Mouse (Mus musculus) adrenal gland, postnatal 36 days (tissue): ENCODE data around the gene Gsta2. TPM values are rescaled to one million over a fixed set of nuclear protein-coding genes. Genes with fewer than 3 reads are reported as not detected.
"Not testable (repeated sequence)": the region's sequence is repeated elsewhere in the genome, so short reads cannot be mapped to it uniquely, and the experiment has no call there.

Experiments used
- DNase-seq, 2 experiments: peaks; one replicate each; pipeline ENCODE4 v3.0.0; 2021; ENCODE audit warnings: mixed read lengths in 1 of 2
- total RNA-seq, 2 experiments: library from RNA; stranded (reverse); gene quantifications; 2 replicates each; pipeline ENCODE4 v1.2.3; 2021

Gene Gsta2
- total RNA-seq, 2 experiments from 2014 or later: 9.2 TPM; not detected in 1

- DNase-seq: peak in 1 of 2 experiments; percentile 3
Measured at GRCm38 (mm10) chr9:78299143-78299542, 56.4 kb downstream of the Gsta2 start.

GRCm38 (mm10) chr9:78298232-78298631 is 57.4 kb downstream of the Gsta2 start:
- no peak for DNase-seq

- peak; percentile 31 to 50 for DNase-seq
Measured at GRCm38 (mm10) chr9:78296089-78296488, 59.5 kb downstream of the Gsta2 start.

GRCm38 (mm10) chr9:78294781-78295180 is 60.8 kb downstream of the Gsta2 start:
- not testable (repeated sequence) for DNase-seq

GRCm38 (mm10) chr9:78293683-78294082 is 61.9 kb downstream of the Gsta2 start:
- not testable (repeated sequence) for DNase-seq

GRCm38 (mm10) chr9:78292462-78292861 is 63.1 kb downstream of the Gsta2 start:
- not testable (repeated sequence) for DNase-seq

- not testable (repeated sequence) for DNase-seq
Measured at GRCm38 (mm10) chr9:78289723-78290122, 65.9 kb downstream of the Gsta2 start, which contains the start of gene Gm10639. TSS of gene Gm10639 (plus strand) at chr9:78289923.

- DNase-seq: not testable (repeated sequence)
Measured at GRCm38 (mm10) chr9:78289063-78289462, 66.5 kb downstream of the Gsta2 start.

- peak; percentile 22 to 46 for DNase-seq
Measured at GRCm38 (mm10) chr9:78282002-78282711, 73.4 kb downstream of the Gsta2 start.

Other genes with a start within 250 kb of the Gsta2 start
- 100 to 1,000 TPM in 1 of 2 experiments, 10 to 100 TPM in 1; 77.1 to 101 TPM for gene Fbxo9, start 246.7 kb downstream of the Gsta2 start, total RNA-seq
- gene Ick, start 246.6 kb downstream of the Gsta2 start, total RNA-seq: 10 to 100 TPM; 17.5 to 20.4 TPM
- 10 to 100 TPM; 37.1 to 47.6 TPM for gene Gsta4, start 173.0 kb downstream of the Gsta2 start, total RNA-seq
- 1 to 10 TPM in 1 of 2 experiments, not detected in 1; 1.1 TPM for gene Gsta1, start 125.1 kb downstream of the Gsta2 start, total RNA-seq
- not detected for gene Gm3776, start 98.7 kb downstream of the Gsta2 start, total RNA-seq
- not detected for gene Gm10639, start 65.9 kb downstream of the Gsta2 start, total RNA-seq
- gene Omt2a, start 41.0 kb downstream of the Gsta2 start, total RNA-seq: not detected
- gene Omt2b, start 28.2 kb downstream of the Gsta2 start, total RNA-seq: not detected
- not detected for gene Dppa5a, start 12.4 kb upstream of the Gsta2 start, total RNA-seq
- not detected for gene Ooep, start 22.9 kb upstream of the Gsta2 start, total RNA-seq
- not detected for gene Ddx43, start 40.0 kb upstream of the Gsta2 start, total RNA-seq
- 1 to 10 TPM in 1 of 2 experiments, under 1 TPM in 1; 0.69 to 1.4 TPM for gene Cgas, start 87.4 kb upstream of the Gsta2 start, total RNA-seq
- gene Mto1, start 92.4 kb upstream of the Gsta2 start, total RNA-seq: 10 to 100 TPM; 29.4 to 30.8 TPM
- gene Gm17324, start 93.0 kb upstream of the Gsta2 start, total RNA-seq: under 1 TPM in 1 of 2 experiments, not detected in 1; 0.30 TPM
- gene Eef1a1, start 133.4 kb upstream of the Gsta2 start, total RNA-seq: 1,000 to 10,000 TPM; 6,718 to 6,967 TPM
- 10 to 100 TPM in 1 of 2 experiments, 1 to 10 TPM in 1; 7.4 to 16.4 TPM for gene Slc17a5, start 232.3 kb upstream of the Gsta2 start, total RNA-seq